Mouse (Mus musculus): ENCODE results near the gene Bcl2l13. TPM values are rescaled to one million over a fixed set of nuclear protein-coding genes. Genes with fewer than 3 reads are reported as not detected.

Bcl2l13 gene
- total RNA-seq, 1 experiment from 2014 or later: 17.4 TPM

GRCm38 (mm10) chr6:120941084-120941481, 105.1 kb downstream of the Bcl2l13 start:
- no peak for ATAC-seq (replicated peaks; ENCODE audit: insufficient number of reproducible peaks, low FRiP score, low TSS enrichment, poor library complexity, severe bottlenecking)

GRCm38 (mm10) chr6:120941575-120941974, 105.6 kb downstream of the Bcl2l13 start:
- no peak for ATAC-seq (replicated peaks; ENCODE audit: insufficient number of reproducible peaks, low FRiP score, low TSS enrichment, poor library complexity, severe bottlenecking)

Other genes starting within 250 kb of the Bcl2l13 start
- 1.5 to 4.0 TPM (median 3.3 TPM) in 3 replicates for gene Cecr2, start 169.8 kb upstream of the Bcl2l13 start, total RNA-seq (2017)
- 0.57 to 0.87 TPM in 2 of 3 replicates, not detected in the other for gene Slc25a18, start 62.6 kb upstream of the Bcl2l13 start, total RNA-seq (2017)
- gene Atp6v1e1, start 13.4 kb upstream of the Bcl2l13 start, total RNA-seq (2017): 188 to 275 TPM (median 228 TPM) in 3 replicates
- 19.8 to 42.0 TPM (median 21.4 TPM) in 3 replicates for gene Bid, start 80.6 kb downstream of the Bcl2l13 start, total RNA-seq (2017)